Mouse (Mus musculus) embryonic fibroblast, embryonic 13.5 days (primary cell): ENCODE measurements around the gene Dars2. TPM values are rescaled to one million over a fixed set of nuclear protein-coding genes. Genes with fewer than 3 reads are reported as not detected.

Experiments
- H3K27ac ChIP-seq: 2 replicates; pipeline ENCODE4 v1.5.1; 2012; ENCODE audit warnings: low read length, control low read depth, inconsistent platforms; ENCODE audit not compliant: insufficient read depth
- H3K4me1 ChIP-seq: 2 replicates; pipeline ENCODE4 v1.6.1; 2011; ENCODE audit warnings: low read length; ENCODE audit not compliant: control insufficient read depth, insufficient read depth
- H3K4me3 ChIP-seq: 2 replicates; pipeline ENCODE4 v1.5.1; 2011; ENCODE audit warnings: mild to moderate bottlenecking, control low read depth, low read length; ENCODE audit not compliant: insufficient read depth
- CTCF ChIP-seq: IDR thresholded peaks from 2 replicates; pipeline ENCODE4 v1.5.1; 2011; ENCODE audit warnings: mild to moderate bottlenecking, control low read depth, low read length, moderate library complexity, borderline replicate concordance; ENCODE audit not compliant: insufficient read depth
- POLR2A ChIP-seq: IDR thresholded peaks from 2 replicates; pipeline ENCODE4 v1.6.1; 2011; ENCODE audit warnings: low read depth, mild to moderate bottlenecking, control low read depth, low read length, moderate library complexity
- polyA plus RNA-seq: library from polyadenylated mRNA; stranded (reverse); fragments of >200 nt; gene quantifications from 2 replicates; pipeline ENCODE4 v1.2.4, GENCODE M21; 2011; ENCODE audit warnings: low read depth; ENCODE audit not compliant: missing spikeins, insufficient read length

Dars2 gene
- 16.8 and 22.8 TPM in 2 replicates for polyA plus RNA-seq

- H3K4me3 ChIP-seq: peak within 1 kb of the TSS; percentile 96
- peaks cover 2% of the 10 kb centered on the region; the same call in 1 of the 2 replicates for H3K4me1 ChIP-seq
- H3K27ac ChIP-seq: peak within 1 kb of the TSS; percentile 12
- TF ChIP-seq CTCF: no peak
- peak; percentile 59; the same call in 1 of the 2 replicates for TF ChIP-seq POLR2A
Measured at GRCm38 (mm10) chr1:161070352-161071271, at the start of gene Dars2, which contains the start of gene Cenpl. Gene Dars2, minus strand, starts transcription at chr1:161070658. Gene Cenpl, plus strand, starts transcription at chr1:161070713.

- no peak for TF ChIP-seq POLR2A
- TF ChIP-seq CTCF: no peak
- Histone ChIP-seq H3K4me1 (no peaks in the 10 kb centered on the region), H3K27ac (no peak overlapping the region), H3K4me3 (no peak overlapping the region)
Measured at GRCm38 (mm10) chr1:161114591-161114990, 44.1 kb upstream of the Dars2 start.

GRCm38 (mm10) chr1:161109216-161109615 is 38.8 kb upstream of the Dars2 start:
- H3K4me1 ChIP-seq: no peaks in the 10 kb centered on the region
- no peak for TF ChIP-seq CTCF
- no peak for TF ChIP-seq POLR2A
- H3K4me3 ChIP-seq: no peak overlapping the region
- H3K27ac ChIP-seq: no peak overlapping the region

GRCm38 (mm10) chr1:161103842-161104241 is 33.4 kb upstream of the Dars2 start:
- Histone ChIP-seq H3K4me1 (no peaks in the 10 kb centered on the region), H3K27ac (no peak overlapping the region), H3K4me3 (no peak overlapping the region)
- TF ChIP-seq CTCF (no peak), POLR2A (no peak)

GRCm38 (mm10) chr1:161099721-161100405 is 29.4 kb upstream of the Dars2 start:
- H3K4me3 ChIP-seq: no peak overlapping the region
- H3K4me1 ChIP-seq: no peaks in the 10 kb centered on the region
- TF ChIP-seq CTCF: no peak
- TF ChIP-seq POLR2A: no peak
- no peak overlapping the region for H3K27ac ChIP-seq

- TF ChIP-seq POLR2A (no peak), CTCF (no peak)
- H3K4me1 ChIP-seq: peaks cover 2% of the 10 kb centered on the region; the same call in 1 of the 2 replicates
- no peak overlapping the region for H3K4me3 ChIP-seq
- H3K27ac ChIP-seq: no peak overlapping the region
Measured at GRCm38 (mm10) chr1:161077243-161077642, 6.8 kb upstream of the Dars2 start.

GRCm38 (mm10) chr1:161076238-161076637 is 5.8 kb upstream of the Dars2 start:
- H3K4me1 ChIP-seq: peaks cover 2% of the 10 kb centered on the region; the same call in 1 of the 2 replicates
- TF ChIP-seq CTCF (no peak), POLR2A (no peak)
- H3K4me3 ChIP-seq: no peak overlapping the region
- no peak overlapping the region for H3K27ac ChIP-seq

- TF ChIP-seq CTCF (no peak), POLR2A (no peak)
- Histone ChIP-seq H3K4me1 (peaks cover 2% of the 10 kb centered on the region; the same call in 1 of the 2 replicates), H3K27ac (peak overlapping the region; percentile 12), H3K4me3 (peak overlapping the region; percentile 96)
Measured at GRCm38 (mm10) chr1:161071272-161071620, 788 bp upstream of the Dars2 start.

GRCm38 (mm10) chr1:161063351-161063750 is 7.1 kb downstream of the Dars2 start:
- H3K4me3 ChIP-seq: no peak overlapping the region
- TF ChIP-seq CTCF (no peak), POLR2A (no peak)
- no peaks in the 10 kb centered on the region for H3K4me1 ChIP-seq
- no peak overlapping the region for H3K27ac ChIP-seq

GRCm38 (mm10) chr1:161057164-161057563 is 13.3 kb downstream of the Dars2 start:
- H3K4me3 ChIP-seq: no peak overlapping the region
- no peak for TF ChIP-seq CTCF
- no peak for TF ChIP-seq POLR2A

More at GRCm38 (mm10) chr1:161057164-161057563, 13.3 kb downstream of the Dars2 start:
- no peaks in the 10 kb centered on the region for H3K4me1 ChIP-seq
- no peak overlapping the region for H3K27ac ChIP-seq
